Mouse (Mus musculus) liver, embryonic 18 days (tissue): ENCODE results near the gene Ak3. TPM values are rescaled to one million over a fixed set of nuclear protein-coding genes. Genes with fewer than 3 reads are reported as not detected.

Experiments
- polyA plus RNA-seq: library from polyadenylated mRNA; depleted of rRNA; stranded (reverse); fragments of >200 nt; gene quantifications from 2 replicates; pipeline ENCODE4 v1.2.3, GENCODE M21; 2012; rRNA removed

Ak3 gene
- 37.6 and 38.0 TPM in 2 replicates for polyA plus RNA-seq

DNA sequence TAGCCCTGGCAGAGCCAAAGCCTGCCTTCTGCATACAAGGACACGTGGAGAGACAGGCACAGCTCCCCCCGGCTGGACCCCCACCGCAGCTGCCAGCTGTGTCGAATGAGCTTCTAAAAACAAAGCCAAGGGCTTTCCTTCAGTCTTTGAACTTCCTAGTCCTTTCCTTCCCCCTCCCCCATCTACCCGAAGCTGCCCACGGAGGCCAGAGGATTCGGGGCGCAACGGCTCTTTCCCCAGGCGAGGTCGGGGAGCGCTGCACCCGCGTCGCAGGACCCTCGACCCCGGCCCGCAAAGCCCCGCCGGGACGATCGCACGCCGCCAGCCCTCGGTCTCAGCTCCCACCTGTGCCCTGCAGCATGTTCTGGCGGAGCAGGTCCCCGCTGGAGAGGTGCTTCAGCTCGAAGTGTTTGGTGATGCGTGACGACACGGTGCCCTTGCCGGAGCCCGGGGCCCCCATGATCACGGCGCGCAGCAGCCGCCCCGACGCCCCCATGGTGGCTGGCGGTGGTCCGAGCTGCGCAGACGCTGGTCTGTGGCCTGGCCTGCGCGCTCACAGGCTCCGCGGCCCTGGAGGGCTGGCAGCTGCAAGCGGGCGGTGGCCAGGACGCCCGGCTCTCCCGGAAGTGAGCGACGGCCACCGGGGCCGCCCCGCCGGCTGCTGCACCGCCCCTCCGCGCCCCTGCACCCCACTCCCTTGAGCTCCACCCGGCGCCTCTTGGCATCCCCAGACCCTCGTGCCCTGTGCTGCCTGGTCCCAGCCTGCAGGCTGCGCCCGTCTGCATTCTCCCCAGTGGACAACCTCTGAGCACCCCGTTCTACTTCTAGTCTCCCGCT, at the start of gene Ak3:
Gene Ak3, minus strand, starts transcription at position 628 of the 837 bp plus-strand sequence.

DNA sequence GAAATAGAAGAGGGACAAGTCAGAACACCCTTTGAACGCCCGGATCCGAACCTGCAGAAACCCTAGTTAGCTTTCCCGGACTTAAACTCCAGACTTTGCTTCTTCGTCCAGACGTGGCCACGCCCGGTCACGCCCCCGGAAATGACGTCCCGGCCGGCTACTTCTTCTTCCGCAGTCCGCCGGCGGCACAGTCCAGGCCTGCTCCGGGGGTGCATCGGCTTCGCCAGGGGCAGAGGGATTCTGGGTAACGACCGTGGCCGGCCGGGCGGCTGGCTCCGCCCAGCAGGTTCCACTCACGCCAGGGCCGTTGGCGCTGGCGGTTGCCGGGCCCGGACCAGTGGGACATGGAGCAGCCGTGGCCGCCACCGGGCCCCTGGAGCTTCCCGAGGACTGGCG, 57.6 kb downstream of the Ak3 start, which contains the start of gene Cdc37l1:
Gene Cdc37l1, plus strand, starts transcription at position 159 of the 396 bp plus-strand sequence.

Other genes starting within 250 kb of the Ak3 start
- gene Slc1a1, start 212.9 kb downstream of the Ak3 start, polyA plus RNA-seq, result not detected in 2 replicates
- gene Plpp6, start 84.0 kb downstream of the Ak3 start, polyA plus RNA-seq, result 3.7 TPM in 2 replicates
- 1.1 and 1.6 TPM in 2 replicates for gene 4430402I18Rik, start 80.2 kb downstream of the Ak3 start, polyA plus RNA-seq
- gene Cdc37l1, start 57.6 kb downstream of the Ak3 start, polyA plus RNA-seq, result 8.8 and 10.2 TPM in 2 replicates
- 37.9 and 38.6 TPM in 2 replicates for gene Rcl1, start 53.4 kb upstream of the Ak3 start, polyA plus RNA-seq
- 7.2 and 7.8 TPM in 2 replicates for gene Jak2, start 203.9 kb upstream of the Ak3 start, polyA plus RNA-seq